Mouse (Mus musculus) inflammation-experienced regulatory T-cells (primary cell): ENCODE data around the gene Pdgfa. TPM values are rescaled to one million over a fixed set of nuclear protein-coding genes. Genes with fewer than 3 reads are reported as not detected.

ENCODE experiments used
- polyA plus RNA-seq, 2 experiments: library from polyadenylated mRNA; unstranded; fragments of 100-300 nt; shearing (Covaris generic); gene quantifications; one replicate each; pipeline ENCODE4 v1.2.1; 2017

Pdgfa gene
- under 1 TPM; 0.29 to 0.77 TPM for polyA plus RNA-seq

GRCm38 (mm10) chr5:138997171-138997788 is at the start of gene Pdgfa:
Gene Pdgfa (minus strand): TSS chr5:138997370.

Other genes starting within 250 kb of the Pdgfa start
- gene Fam20c, start 242.9 kb downstream of the Pdgfa start, polyA plus RNA-seq: under 1 TPM; 0.88 to 0.98 TPM
- not detected for gene Gm5294, start 177.3 kb downstream of the Pdgfa start, polyA plus RNA-seq
- gene Prkar1b, start 152.6 kb upstream of the Pdgfa start, polyA plus RNA-seq: 1 to 10 TPM in 1 of 2 experiments, under 1 TPM in 1; 0.89 to 4.0 TPM
- 10 to 100 TPM; 20.3 to 20.6 TPM for gene Dnaaf5, start 152.9 kb upstream of the Pdgfa start, polyA plus RNA-seq
- 10 to 100 TPM; 42.7 to 43.8 TPM for gene Sun1, start 203.3 kb upstream of the Pdgfa start, polyA plus RNA-seq